Mouse (Mus musculus): ENCODE data around the gene Klf15. TPM values are rescaled to one million over a fixed set of nuclear protein-coding genes. Genes with fewer than 3 reads are reported as not detected.

Klf15 gene
- polyA plus RNA-seq, 1 experiment from 2014 or later = 5.0 TPM

GRCm38 (mm10) chr6:90466079-90466478 lies 3.7 kb downstream of the Klf15 start:
- Histone ChIP-seq H3K4me3 (no peak overlapping the region), H3K4me1 (peaks cover 22% of the 10 kb centered on the region), H3K27ac (no peak overlapping the region), H3K4me2 (replicated peaks) (no peak overlapping the region), H3K27me3 (peaks cover 30% of the 10 kb centered on the region), H3K9me3 (no peaks in the 10 kb centered on the region), H3K36me3 (no peaks in the 10 kb centered on the region; the same call in 1 of the 2 replicates), H3K9ac (no peak overlapping the region)
- no peak for ATAC-seq (ENCODE audit: low FRiP score, low read depth)
- WGBS = 80% methylated on average over 10 of the region's 10 CpGs

DNA sequence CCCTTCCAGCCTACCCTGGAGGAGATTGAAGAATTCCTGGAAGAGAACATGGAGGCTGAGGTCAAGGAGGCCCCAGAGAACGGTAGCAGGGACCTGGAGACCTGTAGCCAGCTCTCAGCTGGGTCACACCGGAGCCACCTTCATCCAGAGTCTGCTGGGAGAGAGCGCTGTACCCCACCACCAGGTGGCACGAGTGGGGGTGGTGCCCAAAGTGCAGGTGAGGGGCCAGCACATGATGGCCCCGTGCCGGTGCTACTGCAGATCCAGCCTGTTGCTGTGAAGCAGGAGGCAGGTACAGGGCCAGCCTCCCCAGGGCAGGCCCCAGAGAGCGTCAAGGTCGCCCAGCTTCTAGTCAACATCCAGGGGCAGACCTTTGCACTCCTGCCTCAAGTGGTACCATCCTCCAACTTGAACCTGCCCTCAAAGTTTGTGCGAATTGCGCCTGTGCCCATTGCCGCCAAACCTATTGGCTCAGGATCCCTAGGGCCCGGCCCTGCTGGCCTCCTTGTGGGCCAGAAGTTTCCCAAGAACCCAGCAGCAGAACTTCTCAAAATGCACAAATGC lies 4.6 kb downstream of the Klf15 start:
- 89% methylated on average over 12 of the region's 12 CpGs for WGBS
- Histone ChIP-seq H3K4me1 (peaks cover 30% of the 10 kb centered on the region), H3K36me3 (no peaks in the 10 kb centered on the region; the same call in 1 of the 2 replicates), H3K9ac (no peak overlapping the region), H3K27me3 (peaks cover 21% of the 10 kb centered on the region), H3K4me2 (replicated peaks) (no peak overlapping the region), H3K9me3 (no peaks in the 10 kb centered on the region), H3K27ac (no peak overlapping the region), H3K4me3 (no peak overlapping the region)
- no peak for ATAC-seq (ENCODE audit: low FRiP score, low read depth)

GRCm38 (mm10) chr6:90468216-90468615 lies 5.8 kb downstream of the Klf15 start:
- no peaks in the 10 kb centered on the region; the same call in 1 of the 2 replicates for H3K36me3 ChIP-seq

GRCm38 (mm10) chr6:90469041-90469440 lies 6.7 kb downstream of the Klf15 start:
- H3K4me1 ChIP-seq = peaks cover 22% of the 10 kb centered on the region
- H3K9ac ChIP-seq = no peak overlapping the region
- peaks cover 2% of the 10 kb centered on the region; the same call in 1 of the 2 replicates for H3K27me3 ChIP-seq
- no peak overlapping the region for H3K27ac ChIP-seq
- no peak for ATAC-seq (ENCODE audit: low FRiP score, low read depth)
- H3K9me3 ChIP-seq = no peaks in the 10 kb centered on the region
- no peaks in the 10 kb centered on the region; the same call in 1 of the 2 replicates for H3K36me3 ChIP-seq
- WGBS = 89% methylated on average over 6 of the region's 6 CpGs
- no peak overlapping the region for H3K4me2 ChIP-seq (replicated peaks)
- no peak overlapping the region for H3K4me3 ChIP-seq

More at GRCm38 (mm10) chr6:90468216-90468615, 5.8 kb downstream of the Klf15 start:
- Histone ChIP-seq H3K9me3 (no peaks in the 10 kb centered on the region), H3K4me1 (peaks cover 30% of the 10 kb centered on the region), H3K27me3 (peaks cover 9% of the 10 kb centered on the region), H3K27ac (no peak overlapping the region), H3K4me2 (replicated peaks) (no peak overlapping the region), H3K4me3 (no peak overlapping the region), H3K9ac (no peak overlapping the region)
- no peak for ATAC-seq (ENCODE audit: low FRiP score, low read depth)
- WGBS = 89% methylated on average over 1 of the region's 1 CpGs

DNA sequence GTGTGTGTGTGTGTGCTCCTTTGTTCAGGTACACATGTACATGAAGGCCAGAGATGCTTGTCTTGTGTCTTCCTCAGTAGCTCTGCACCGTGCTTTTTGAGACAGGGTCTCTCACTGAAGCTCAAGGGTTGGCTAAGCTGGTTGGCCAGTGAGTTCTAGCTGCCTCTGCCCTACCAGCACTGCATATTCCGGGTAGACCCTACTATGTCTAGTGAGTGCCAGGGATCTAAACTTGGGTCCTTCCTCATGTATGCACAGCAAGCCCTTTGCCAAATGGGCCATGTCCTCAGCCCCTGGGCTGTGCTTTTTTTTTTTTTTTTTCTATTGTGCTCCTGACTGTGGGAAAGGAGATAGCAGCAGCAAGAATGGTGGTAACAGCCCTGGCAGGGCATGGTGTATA lies 7.9 kb downstream of the Klf15 start:
- WGBS = 89% methylated on average over 2 of the region's 2 CpGs
- Histone ChIP-seq H3K4me2 (replicated peaks) (no peak overlapping the region), H3K27ac (peak overlapping the region; percentile 79; the same call in 1 of the 2 replicates), H3K27me3 (no peaks in the 10 kb centered on the region), H3K4me3 (no peak overlapping the region), H3K9me3 (no peaks in the 10 kb centered on the region), H3K9ac (no peak overlapping the region), H3K36me3 (no peaks in the 10 kb centered on the region; the same call in 1 of the 2 replicates), H3K4me1 (peaks cover 20% of the 10 kb centered on the region)
- no peak for ATAC-seq (ENCODE audit: low FRiP score, low read depth)

DNA sequence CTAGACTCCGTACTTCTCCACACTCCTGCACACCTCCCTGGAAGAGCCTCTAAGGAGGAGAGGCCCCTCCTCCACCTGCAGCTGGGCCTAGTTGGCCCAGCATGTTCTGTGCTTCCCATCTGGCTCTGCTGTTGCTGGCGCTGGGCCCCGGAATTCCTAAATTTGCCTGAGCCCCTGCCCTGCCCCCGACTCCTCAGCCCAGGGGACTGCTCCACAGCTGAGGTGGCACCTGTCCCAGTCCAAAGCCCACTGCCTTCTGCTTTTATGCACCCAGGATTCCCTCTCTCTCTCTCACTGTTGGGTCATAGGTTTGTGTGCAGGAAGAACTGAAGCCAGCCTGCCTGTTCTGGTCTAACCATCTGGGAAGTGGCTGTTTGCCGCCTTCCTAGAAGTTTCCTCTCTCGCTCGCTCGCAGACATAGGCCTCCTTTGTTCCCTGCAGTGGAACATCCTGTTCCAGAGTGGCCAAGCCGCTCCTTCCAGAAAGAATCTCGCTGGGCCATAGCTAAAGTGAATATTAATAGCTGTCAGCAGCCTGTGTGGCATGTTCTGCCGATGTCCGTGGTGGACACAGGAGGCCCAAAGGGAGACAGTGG lies 8.7 kb downstream of the Klf15 start:
- no peaks in the 10 kb centered on the region for H3K9me3 ChIP-seq
- no peaks in the 10 kb centered on the region; the same call in 1 of the 2 replicates for H3K36me3 ChIP-seq
- H3K27me3 ChIP-seq = no peaks in the 10 kb centered on the region
- no peak overlapping the region for H3K4me2 ChIP-seq (replicated peaks)
- peak overlapping the region; percentile 31; the same call in 1 of the 2 replicates for H3K9ac ChIP-seq
- H3K27ac ChIP-seq = peak overlapping the region; percentile 79
- ATAC-seq (ENCODE audit: low FRiP score, low read depth) = peak; percentile 78
- WGBS = 36% methylated on average over 12 of the region's 12 CpGs
- H3K4me3 ChIP-seq = no peak overlapping the region
- peaks cover 20% of the 10 kb centered on the region for H3K4me1 ChIP-seq

- H3K4me3 ChIP-seq = no peak overlapping the region
- H3K9ac ChIP-seq = no peak overlapping the region
- H3K36me3 ChIP-seq = no peaks in the 10 kb centered on the region
- no peaks in the 10 kb centered on the region for H3K27me3 ChIP-seq
- H3K4me2 ChIP-seq (replicated peaks) = no peak overlapping the region
- H3K27ac ChIP-seq = no peak overlapping the region
- 59% methylated on average over 4 of the region's 4 CpGs for WGBS
- no peak for ATAC-seq (ENCODE audit: low FRiP score, low read depth)
- peaks cover 24% of the 10 kb centered on the region for H3K4me1 ChIP-seq
- H3K9me3 ChIP-seq = no peaks in the 10 kb centered on the region
Measured at GRCm38 (mm10) chr6:90472079-90472478, 9.7 kb downstream of the Klf15 start.

DNA sequence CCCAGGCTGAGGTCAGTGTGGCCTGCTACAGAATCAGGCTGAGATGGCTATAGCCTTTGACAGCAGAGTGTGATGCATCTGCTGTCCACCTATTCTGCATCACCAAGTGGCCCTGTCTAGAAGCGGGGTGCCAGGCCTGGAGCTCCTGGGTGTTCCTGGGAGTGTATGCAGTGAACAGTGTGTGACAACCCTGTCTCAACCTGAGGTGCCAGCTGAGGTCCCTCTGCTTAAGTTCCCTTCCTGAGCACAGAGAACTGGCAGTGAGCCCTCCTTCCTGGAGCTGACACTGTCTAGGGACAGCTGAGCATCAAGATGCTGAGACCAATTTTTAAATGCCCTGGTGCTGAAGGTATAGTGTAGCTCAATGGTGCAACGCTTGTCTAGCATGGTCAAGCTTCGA lies 10.3 kb downstream of the Klf15 start:
- H3K4me3 ChIP-seq = no peak overlapping the region
- no peak overlapping the region for H3K4me2 ChIP-seq (replicated peaks)
- no peaks in the 10 kb centered on the region for H3K9me3 ChIP-seq
- no peaks in the 10 kb centered on the region for H3K27me3 ChIP-seq
- H3K27ac ChIP-seq = no peak overlapping the region
- WGBS = 91% methylated on average over 3 of the region's 3 CpGs
- no peak for ATAC-seq (ENCODE audit: low FRiP score, low read depth)
- H3K36me3 ChIP-seq = no peaks in the 10 kb centered on the region
- H3K9ac ChIP-seq = no peak overlapping the region
- peaks cover 27% of the 10 kb centered on the region for H3K4me1 ChIP-seq

GRCm38 (mm10) chr6:90473630-90474360 lies 11.4 kb downstream of the Klf15 start:
- Histone ChIP-seq H3K27me3 (no peaks in the 10 kb centered on the region), H3K4me2 (replicated peaks) (no peak overlapping the region), H3K4me1 (peaks cover 27% of the 10 kb centered on the region), H3K36me3 (no peaks in the 10 kb centered on the region), H3K27ac (no peak overlapping the region), H3K9me3 (no peaks in the 10 kb centered on the region), H3K4me3 (no peak overlapping the region), H3K9ac (no peak overlapping the region)
- 92% methylated on average over 24 of the region's 24 CpGs for WGBS
- ATAC-seq (ENCODE audit: low FRiP score, low read depth) = no peak

DNA sequence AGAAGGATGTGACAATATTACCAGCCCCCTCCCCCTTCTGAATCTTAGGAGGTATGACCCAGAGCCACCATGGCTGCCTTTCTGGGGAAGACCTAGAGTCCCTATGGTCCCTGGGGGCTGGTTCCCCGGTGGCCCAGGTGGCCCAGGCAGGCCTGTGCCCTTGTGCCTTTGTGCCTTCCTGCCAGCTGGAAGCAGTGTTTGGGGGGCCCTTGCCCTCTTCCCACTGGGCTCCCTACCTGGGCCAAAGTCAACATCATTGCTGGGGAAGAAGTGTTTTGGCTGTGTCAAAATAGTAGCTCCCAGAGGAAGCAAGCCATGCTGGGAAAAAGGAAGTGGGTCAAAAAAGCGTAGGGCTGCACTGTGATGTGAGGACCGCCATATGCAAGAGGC lies 12.0 kb downstream of the Klf15 start:
- H3K4me3 ChIP-seq = no peak overlapping the region
- H3K27ac ChIP-seq = no peak overlapping the region
- H3K9me3 ChIP-seq = no peaks in the 10 kb centered on the region
- no peak overlapping the region for H3K9ac ChIP-seq
- no peak for ATAC-seq (ENCODE audit: low FRiP score, low read depth)
- 85% methylated on average over 3 of the region's 3 CpGs for WGBS
- no peaks in the 10 kb centered on the region for H3K27me3 ChIP-seq
- H3K36me3 ChIP-seq = no peaks in the 10 kb centered on the region
- H3K4me2 ChIP-seq (replicated peaks) = no peak overlapping the region
- peaks cover 27% of the 10 kb centered on the region for H3K4me1 ChIP-seq

GRCm38 (mm10) chr6:90475176-90475853 lies 12.9 kb downstream of the Klf15 start:
- H3K9me3 ChIP-seq = no peaks in the 10 kb centered on the region
- no peaks in the 10 kb centered on the region for H3K27me3 ChIP-seq
- no peak overlapping the region for H3K27ac ChIP-seq
- H3K36me3 ChIP-seq = no peaks in the 10 kb centered on the region
- no peak overlapping the region for H3K4me3 ChIP-seq
- H3K4me1 ChIP-seq = peaks cover 27% of the 10 kb centered on the region
- 81% methylated on average over 4 of the region's 4 CpGs for WGBS
- H3K4me2 ChIP-seq (replicated peaks) = no peak overlapping the region
- no peak for ATAC-seq (ENCODE audit: low FRiP score, low read depth)
- H3K9ac ChIP-seq = no peak overlapping the region

DNA sequence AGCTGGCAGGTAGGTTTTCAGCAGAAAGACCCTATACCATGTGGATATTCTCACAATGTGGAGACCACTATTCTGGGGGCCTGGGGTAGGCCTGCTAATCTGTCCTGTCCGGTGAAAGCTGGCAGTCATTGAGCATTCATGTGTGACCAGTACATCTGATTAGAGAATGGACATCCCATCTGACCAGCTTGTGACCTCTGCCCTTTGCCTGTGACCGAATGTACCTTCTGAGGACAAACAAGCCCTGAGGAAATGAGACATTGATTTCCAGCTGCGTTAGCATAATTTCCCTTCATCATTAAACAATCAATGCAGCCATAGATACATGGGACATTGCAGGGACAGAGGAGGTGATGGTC lies 13.5 kb downstream of the Klf15 start:
- Histone ChIP-seq H3K4me1 (peaks cover 23% of the 10 kb centered on the region), H3K4me3 (no peak overlapping the region), H3K9ac (no peak overlapping the region), H3K4me2 (replicated peaks) (no peak overlapping the region), H3K36me3 (no peaks in the 10 kb centered on the region), H3K27me3 (no peaks in the 10 kb centered on the region), H3K27ac (no peak overlapping the region), H3K9me3 (no peaks in the 10 kb centered on the region)
- ATAC-seq (ENCODE audit: low FRiP score, low read depth) = no peak
- 74% methylated on average over 3 of the region's 3 CpGs for WGBS

Data from limb, embryonic 13.5 days (tissue).